Comparison of ENCODE assay signal across 21 mouse cellular contexts in the genomic region with DNA sequence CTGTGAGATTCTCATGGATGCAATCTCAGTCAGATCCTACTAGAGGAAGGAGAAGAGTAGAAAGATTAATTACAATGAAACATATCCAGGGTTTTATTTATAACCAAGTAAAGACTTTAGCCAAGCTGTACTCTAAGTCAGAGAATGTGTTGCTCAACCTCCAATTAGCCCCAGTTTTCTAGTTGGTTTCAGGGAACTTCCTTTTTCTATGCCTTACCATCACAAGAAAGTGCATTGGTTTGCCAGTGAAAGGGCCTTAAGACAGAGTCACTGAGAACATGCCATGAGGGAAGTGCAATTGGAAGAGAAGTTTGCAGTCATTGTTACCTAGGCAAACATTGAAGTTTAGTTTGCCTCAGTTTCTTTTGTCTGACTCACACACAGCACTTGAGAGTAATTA.
DNase-seq lines count a peak whose midpoint lies in the region; ATAC-seq and TF ChIP-seq lines count a peak whose summit lies in the region.
"Had no signal": no experiment of that assay in that cellular context is flagged by ENCODE, and none has a peak within 500 bp of the region (broad histone marks: within the 10 kb centered on the region; RNA-seq: fewer than 3 reads in every experiment).

No protein-coding gene starts in this region.

- peak; percentile 13 for DNase-seq in liver, adult 2 months (ENCODE audit: extremely low read depth, low read depth, low spot score)
- peak; percentile 29 for DNase-seq in 416B (ENCODE audit: low read depth)
- no peak for DNase-seq in heart, adult 8-10 months (ENCODE audit: low spot score)
- no peak for DNase-seq in heart, adult 18-20 months
- DNase-seq in right cerebral cortex, postnatal 4 days: no peak
- DNase-seq: adrenal gland, adult 2 months; adrenal gland, postnatal 10 days; adrenal gland, postnatal 25 days; cerebellum, adult 11 months; cerebellum, adult 18-20 months; cerebellum, adult 8-10 months; cerebellum, adult 9-11 months; cerebellum, postnatal 14 days; cerebellum, postnatal 36 days had no signal

- no peaks in the 10 kb centered on the region for H3K4me1 ChIP-seq in liver, adult 2 months (ENCODE audit: control insufficient read depth, insufficient read depth, low read length)
- H3K4me1 ChIP-seq in liver, embryonic 12.5 days: no peaks in the 10 kb centered on the region
- H3K4me1 ChIP-seq: embryonic facial prominence, embryonic 10.5 days; embryonic facial prominence, embryonic 12.5 days; forebrain, embryonic 13.5 days; forebrain, embryonic 15.5 days had no signal

- ATAC-seq in liver, embryonic 12.5 days: no peak
- ATAC-seq in granulocyte monocyte progenitor cell, adult 5-6 weeks (replicated peaks; ENCODE audit: poor library complexity, severe bottlenecking): peak; percentile 87
- ATAC-seq in megakaryocyte progenitor cell, adult 5-6 weeks (replicated peaks; ENCODE audit: poor library complexity): peak; percentile 79
- ATAC-seq: forebrain, embryonic 13.5 days; forebrain, embryonic 15.5 days had no signal

- TF ChIP-seq CTCF in liver, adult 2 months (IDR thresholded peaks at IDR 0.05; ENCODE audit: low read depth, low read length): no peak

- no peak overlapping the region for H3K4me2 ChIP-seq in liver, embryonic 12.5 days
- H3K4me2 ChIP-seq: embryonic facial prominence, embryonic 12.5 days; forebrain, embryonic 13.5 days; forebrain, embryonic 15.5 days had no signal

- H3K27ac ChIP-seq in liver, adult 2 months (replicated peaks; ENCODE audit: insufficient read depth, low read depth, low read length): no peak overlapping the region
- H3K27ac ChIP-seq in liver, embryonic 12.5 days: no peak overlapping the region
- H3K27ac ChIP-seq: embryonic facial prominence, embryonic 10.5 days; embryonic facial prominence, embryonic 12.5 days; forebrain, embryonic 13.5 days; forebrain, embryonic 15.5 days had no signal

- no peak for TF ChIP-seq POLR2A in liver, adult 2 months (IDR thresholded peaks at IDR 0.05; ENCODE audit: extremely low read depth, insufficient read depth, low read length)

- no peaks in the 10 kb centered on the region for H3K27me3 ChIP-seq in liver, adult 2 months (ENCODE audit: control insufficient read depth, insufficient read depth, low read length)
- H3K27me3 ChIP-seq in liver, embryonic 12.5 days (replicated peaks): no peaks in the 10 kb centered on the region
- H3K27me3 ChIP-seq: embryonic facial prominence, embryonic 12.5 days; forebrain, embryonic 13.5 days; forebrain, embryonic 15.5 days had no signal

- H3K9ac ChIP-seq in liver, adult 2 months (ENCODE audit: low read depth, low read length): no peak overlapping the region
- no peak overlapping the region for H3K9ac ChIP-seq in liver, embryonic 12.5 days
- H3K9ac ChIP-seq: embryonic facial prominence, embryonic 12.5 days; forebrain, embryonic 13.5 days; forebrain, embryonic 15.5 days had no signal

- H3K36me3 ChIP-seq in liver, adult 2 months (ENCODE audit: control insufficient read depth, insufficient read depth, low read length): no peaks in the 10 kb centered on the region
- no peaks in the 10 kb centered on the region for H3K36me3 ChIP-seq in liver, embryonic 12.5 days
- H3K36me3 ChIP-seq: embryonic facial prominence, embryonic 10.5 days; embryonic facial prominence, embryonic 12.5 days; forebrain, embryonic 15.5 days had no signal

- H3K9me3 ChIP-seq in liver, embryonic 12.5 days (replicated peaks): no peaks in the 10 kb centered on the region
- H3K9me3 ChIP-seq: embryonic facial prominence, embryonic 10.5 days; embryonic facial prominence, embryonic 12.5 days; forebrain, embryonic 13.5 days; forebrain, embryonic 15.5 days had no signal

- no peak overlapping the region for H3K4me3 ChIP-seq in liver, adult 2 months (ENCODE audit: insufficient read depth, low read depth, low read length)
- H3K4me3 ChIP-seq in liver, embryonic 12.5 days: no peak overlapping the region
- H3K4me3 ChIP-seq: embryonic facial prominence, embryonic 10.5 days; embryonic facial prominence, embryonic 12.5 days; forebrain, embryonic 13.5 days; forebrain, embryonic 15.5 days had no signal

- H3K79me2 ChIP-seq in liver, adult 2 months (ENCODE audit: control insufficient read depth, insufficient read depth, low read length): no peaks in the 10 kb centered on the region

Comparison
In these comparisons a context has a peak if more than half of its experiments do, and no peak if none do; other contexts are left out.
1. DNase-seq: peak in liver, adult 2 months (single experiment) and 416B (single experiment); none in heart, adult 8-10 months (single experiment), heart, adult 18-20 months (0 of 2) and right cerebral cortex, postnatal 4 days (single experiment).